Mouse (Mus musculus) megakaryocyte, adult 5-6 weeks (primary cell): ENCODE data around the gene Ccdc182. TPM values are rescaled to one million over a fixed set of nuclear protein-coding genes. Genes with fewer than 3 reads are reported as not detected.

ENCODE experiments used
- ATAC-seq: 2 replicates; pipeline ENCODE4 v1.8.0; 2016; ENCODE audit warnings: mild to moderate bottlenecking, inconsistent platforms; ENCODE audit not compliant: poor library complexity, severe bottlenecking
- total RNA-seq, 2 experiments: library from RNA; stranded (forward) in 1 of 2; stranded (reverse) in 1 of 2; fragments of 153-499, 151-499 nt in 1 of 2; fragments of 221-1000, 200-1000 nt in 1 of 2; gene quantifications; 2 replicates each; pipeline versions ENCODE4 v1.2.3 to v1.2.4; 2015 to 2017

Ccdc182 gene
- not detected in 2 replicates for total RNA-seq (2015)
- total RNA-seq (2017) = not detected in 2 replicates

DNA sequence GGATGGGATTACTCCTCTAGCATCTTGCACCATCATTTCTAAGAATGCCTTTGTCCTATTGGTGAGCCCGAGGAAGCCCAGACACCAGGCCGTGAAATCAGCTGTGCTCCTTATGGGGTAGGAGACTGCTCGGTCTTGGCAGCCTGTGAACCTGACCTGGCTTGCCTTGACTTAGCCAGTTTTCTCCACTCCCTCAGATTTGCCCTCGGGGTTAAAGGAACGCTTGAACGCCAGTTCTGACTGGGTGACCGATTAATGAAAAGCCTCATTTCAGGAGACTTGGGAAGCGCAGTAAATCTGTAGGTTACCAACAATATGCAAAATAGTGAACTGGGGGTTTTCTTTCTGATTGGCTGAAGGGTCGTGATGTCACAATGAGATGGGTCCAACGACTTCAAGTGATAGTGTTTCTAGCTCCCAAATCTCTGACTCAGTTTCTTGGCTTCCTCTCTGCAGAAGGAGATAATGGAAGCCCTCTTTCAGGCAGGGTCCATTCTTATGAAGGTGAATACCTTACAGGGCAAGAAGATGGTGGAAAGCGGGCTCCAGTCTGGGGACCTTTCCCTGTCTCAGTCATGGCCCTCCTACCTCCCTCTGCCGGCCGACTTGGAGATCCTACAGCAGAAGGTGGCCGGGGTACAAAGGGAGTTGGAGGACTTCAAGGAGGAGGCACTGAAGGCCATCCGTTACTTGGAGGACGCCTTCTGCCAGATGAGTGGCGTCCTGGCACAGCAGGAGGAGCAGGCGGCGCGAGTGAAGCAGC is at the start of gene Ccdc182:
Gene Ccdc182, plus strand, starts transcription at position 428 of the 763 bp plus-strand sequence.
- ATAC-seq = no peak

DNA sequence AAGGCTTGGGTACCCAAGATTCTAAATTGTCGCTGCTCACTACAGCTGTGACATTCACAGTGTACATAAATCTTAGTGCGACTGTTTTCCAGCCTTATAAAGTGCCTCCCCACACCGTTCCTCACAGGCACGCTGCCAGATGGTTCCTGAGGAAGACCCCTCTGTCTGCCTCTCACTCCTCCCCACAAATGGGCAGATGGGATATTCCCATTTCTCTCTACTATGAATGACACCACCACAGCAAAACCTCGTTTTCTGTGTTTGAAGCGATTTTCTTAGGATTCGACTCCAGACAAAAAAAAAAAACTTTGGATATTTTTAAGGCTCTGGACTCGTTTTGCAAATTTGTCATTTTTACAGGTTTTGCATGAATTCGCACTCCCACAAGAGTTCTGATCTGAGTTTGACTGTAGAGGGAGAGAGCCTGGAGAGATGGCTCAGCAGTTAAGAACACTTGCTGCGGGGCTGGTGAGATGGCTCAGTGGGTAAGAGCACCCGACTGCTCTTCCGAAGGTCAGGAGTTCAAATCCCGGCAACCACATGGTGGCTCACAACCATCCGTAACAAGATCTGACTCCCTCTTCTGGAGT is 48.2 kb upstream of the Ccdc182 start:
- ATAC-seq = no peak

DNA sequence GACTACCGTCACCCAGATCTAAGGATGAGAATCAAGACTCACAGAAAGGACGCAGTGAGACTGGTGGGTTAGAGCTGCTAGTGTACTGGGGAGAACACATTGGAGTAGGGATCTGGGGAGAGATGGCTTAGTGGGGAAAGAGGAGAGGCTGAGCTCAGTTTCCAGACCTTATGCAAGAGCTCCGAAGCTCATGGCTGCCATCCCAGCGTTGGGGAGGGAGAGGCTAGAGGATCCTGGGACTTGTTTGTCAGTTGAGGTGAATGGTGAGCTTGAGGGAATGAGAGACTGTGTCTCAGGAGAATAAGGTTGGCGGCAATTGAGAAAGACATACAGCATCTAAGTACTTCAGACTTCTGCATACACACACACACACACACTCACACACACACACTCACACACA is 45.2 kb upstream of the Ccdc182 start:
- ATAC-seq = no peak

DNA sequence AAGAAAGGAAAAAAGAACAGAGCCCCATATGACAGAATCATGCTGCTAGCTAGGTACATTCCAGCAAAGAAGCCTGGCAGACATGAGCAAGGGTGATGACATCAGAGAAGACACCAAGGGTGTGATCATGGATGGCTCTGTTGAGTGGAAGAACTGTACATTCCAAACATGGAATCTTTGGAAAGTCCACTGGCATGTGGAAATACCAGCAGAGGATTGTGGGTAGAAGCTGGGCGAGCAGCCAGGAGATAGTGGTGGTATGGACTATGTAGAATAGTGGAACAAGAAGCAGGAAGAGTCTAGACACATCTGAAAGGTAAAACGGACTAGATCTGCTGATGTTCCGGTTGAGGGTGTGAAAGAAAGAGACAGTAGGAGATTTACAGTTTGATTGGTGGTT is 43.3 kb upstream of the Ccdc182 start:
- no peak for ATAC-seq

DNA sequence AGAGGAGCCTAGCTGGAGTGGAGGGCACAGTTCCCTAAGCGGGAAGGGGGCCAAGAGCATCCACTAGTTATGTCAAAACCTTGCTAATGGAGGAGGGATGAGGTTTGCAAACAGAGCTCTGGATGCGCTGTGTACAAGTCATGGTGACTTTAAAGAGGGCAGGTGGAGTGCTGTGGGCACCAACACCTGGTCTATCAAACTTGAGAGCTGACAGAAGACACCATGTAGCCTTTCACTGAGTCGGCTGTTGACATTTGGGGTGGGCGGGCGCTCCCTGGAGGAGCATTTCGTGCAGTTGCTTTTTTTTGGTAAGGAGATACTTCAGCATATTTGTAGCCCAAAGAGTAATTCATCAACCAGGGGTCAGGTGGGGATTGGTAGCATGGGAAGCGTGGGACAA is 42.6 kb upstream of the Ccdc182 start:
- no peak for ATAC-seq

DNA sequence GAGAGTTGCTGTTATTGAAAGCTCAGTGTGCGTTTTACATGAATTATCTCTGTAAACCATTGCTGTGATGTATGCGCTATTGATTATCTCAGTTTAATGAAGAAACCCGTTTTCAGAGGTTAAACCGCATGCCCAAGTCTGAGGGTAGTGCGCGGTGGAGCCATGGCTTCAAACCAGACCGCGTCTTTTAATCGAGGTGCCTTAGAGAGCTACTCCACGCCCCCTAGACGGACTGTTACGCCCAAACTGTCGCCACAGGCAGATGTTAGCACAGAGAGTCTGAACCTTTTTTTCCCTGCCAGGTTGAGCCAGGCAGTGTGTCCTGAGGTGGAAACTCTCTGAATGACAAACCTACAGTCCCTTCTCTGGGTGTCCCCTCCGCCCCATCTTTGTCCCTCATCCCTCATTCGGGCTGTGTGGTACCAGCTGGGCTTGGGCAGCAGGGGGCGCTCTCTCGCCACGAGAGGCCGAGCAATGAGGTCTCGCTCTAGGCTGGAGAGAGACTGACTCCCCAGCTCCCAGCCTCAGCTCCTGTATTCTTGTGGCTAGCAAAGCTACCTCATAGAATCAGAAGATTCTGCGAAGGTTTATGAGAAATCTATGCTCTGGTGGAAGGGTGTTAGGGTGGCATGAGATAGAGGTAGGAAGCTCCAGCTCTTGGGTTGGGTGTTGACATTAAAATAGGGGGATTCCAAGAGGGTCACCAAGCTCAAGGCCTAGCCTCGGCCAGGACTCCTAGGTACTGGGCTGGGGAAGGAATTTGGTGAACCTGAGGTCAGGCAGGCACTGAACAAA is 41.7 kb upstream of the Ccdc182 start:
- peak; percentile 75 for ATAC-seq

DNA sequence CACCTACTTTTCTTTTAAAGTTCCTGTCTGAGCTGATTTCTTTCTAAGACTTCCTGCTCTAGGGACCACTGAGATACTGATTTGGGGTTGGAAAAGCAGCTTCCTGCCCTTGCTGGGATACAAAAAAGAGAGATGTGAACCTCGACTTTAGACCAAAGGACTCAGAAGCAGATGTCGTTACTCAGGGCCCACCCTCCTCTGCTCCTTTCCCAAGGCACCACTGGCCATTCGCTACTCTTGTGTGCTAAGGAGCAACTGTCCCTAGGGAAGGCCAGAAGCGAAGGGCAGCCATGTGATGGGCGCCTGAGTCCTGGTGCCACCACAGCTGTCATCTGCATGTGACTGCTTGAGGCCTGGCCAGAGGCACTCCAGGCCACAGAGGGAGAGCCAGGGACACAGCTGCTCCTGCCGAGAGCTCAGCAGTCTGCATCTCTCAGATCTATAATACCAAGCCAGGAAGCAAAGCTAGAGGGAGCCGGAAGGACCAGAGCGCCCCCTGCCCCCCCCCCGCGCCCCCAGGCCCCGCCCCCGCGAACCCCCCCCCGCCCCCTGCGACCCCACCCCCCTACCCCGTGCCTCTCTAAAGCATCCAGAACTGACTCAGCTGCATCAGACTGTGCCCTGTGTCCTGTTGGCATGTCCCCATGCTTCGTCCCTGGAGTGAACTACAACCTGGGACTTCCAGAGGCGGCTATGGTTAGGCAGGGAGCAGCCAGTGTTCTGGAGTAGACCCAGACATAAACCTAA is 40.9 kb upstream of the Ccdc182 start:
- no peak for ATAC-seq

DNA sequence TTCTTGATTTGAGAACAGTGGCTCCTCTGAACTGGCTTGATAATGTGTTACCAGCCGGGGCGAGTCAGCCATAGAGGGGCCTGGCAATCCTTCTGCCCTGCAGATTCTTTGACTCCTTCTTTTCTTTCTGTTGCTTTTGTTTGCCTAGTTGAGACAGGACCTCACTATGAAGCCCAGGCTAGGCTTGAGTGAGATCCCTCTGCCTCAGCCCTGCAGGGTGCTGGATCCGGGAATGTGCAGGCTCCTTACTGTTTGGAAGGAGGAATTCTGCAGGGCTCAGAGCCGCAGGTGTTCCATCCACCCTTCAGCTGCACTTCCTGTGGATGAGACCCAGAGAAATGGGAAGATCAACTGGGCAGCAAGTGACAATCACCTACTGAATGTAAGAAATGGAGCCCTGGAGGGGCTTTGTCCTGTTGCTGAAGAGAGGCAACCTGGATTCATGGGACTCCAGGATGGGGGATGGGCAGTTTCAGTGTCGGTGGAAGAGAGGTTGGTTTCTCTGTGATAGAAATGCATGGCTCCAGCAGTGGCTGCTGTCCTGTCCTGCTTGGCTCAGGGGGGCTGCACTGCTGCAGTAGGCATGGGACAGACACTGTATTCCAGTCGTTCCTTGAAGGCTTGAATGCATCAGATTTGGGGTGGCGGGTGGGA is 40.2 kb upstream of the Ccdc182 start:
- no peak for ATAC-seq

DNA sequence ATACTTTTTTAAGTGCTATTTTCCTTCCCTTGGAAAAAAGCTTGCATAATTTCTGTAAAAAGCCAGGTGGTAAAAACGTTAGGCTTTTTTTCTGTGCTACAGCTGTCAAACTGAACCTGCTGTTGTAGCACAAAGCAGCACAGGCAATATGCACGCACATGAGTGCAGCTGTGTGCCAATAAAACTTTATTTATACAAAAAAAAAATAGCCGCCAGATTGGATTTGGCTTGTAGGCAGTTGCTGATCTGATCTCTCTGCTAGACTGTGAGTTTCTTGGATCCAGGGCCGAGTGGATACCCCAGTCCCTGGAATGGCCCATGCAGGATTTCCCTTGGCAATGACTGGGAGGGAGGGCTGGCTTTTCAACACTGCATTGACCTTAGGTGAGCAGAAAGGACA is 36.2 kb upstream of the Ccdc182 start:
- no peak for ATAC-seq

DNA sequence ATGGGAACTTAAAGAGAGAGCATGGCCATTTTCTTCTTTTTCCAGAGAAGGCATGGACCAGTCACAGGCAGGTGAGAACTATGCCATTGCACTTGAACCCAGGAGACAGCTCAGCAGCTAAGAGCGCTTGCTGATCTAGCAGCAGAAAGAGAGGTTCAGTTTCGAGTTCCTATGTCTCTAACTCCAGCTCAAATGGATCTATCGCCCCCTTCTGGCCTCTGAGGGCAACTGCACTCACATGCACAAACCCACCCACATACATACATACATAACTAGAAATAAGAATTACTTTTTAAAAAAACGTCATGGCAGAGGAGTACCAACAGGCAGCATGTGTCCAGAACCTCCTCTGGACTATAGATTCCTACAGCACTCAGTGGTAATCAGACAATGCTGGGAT is 35.6 kb upstream of the Ccdc182 start:
- no peak for ATAC-seq

DNA sequence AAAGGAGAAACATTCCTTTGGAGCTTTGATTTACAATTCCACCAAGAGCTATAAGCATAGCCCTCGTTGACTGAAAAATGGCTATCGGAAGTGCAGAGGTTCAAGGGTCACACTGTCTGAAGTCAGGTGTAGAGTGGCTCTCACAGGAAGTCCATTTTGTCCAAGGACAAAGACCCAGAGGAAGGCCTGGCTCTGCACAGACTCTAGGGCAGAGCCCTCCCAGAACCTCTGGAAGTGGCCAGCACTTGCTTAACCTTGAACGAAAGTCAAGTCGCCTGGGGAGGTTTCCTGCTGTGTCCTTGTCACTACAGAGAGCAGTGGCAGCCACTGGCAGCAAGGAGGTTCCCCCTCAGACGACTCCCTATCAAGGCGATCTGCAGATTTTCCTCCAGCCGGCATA is 33.4 kb upstream of the Ccdc182 start:
- ATAC-seq = no peak

DNA sequence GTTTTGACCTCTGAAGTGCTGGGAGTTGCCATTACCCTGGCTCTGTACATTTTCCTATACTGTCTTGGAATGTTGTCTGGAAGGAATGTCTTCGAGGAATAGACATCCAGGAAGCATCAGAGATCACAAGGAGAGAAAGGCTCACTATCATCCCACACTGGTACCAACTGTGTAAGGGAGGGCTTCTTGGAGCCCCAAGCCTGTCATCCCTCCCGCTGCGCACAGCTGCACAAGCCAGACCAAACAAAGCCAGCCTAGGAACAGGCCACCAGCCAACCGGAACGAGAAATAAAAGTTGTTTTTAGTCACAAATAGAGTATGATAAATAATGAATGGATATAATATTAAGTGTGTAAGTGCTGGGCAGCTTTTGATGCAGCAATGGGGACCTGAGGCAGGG is 29.0 kb upstream of the Ccdc182 start:
- no peak for ATAC-seq

DNA sequence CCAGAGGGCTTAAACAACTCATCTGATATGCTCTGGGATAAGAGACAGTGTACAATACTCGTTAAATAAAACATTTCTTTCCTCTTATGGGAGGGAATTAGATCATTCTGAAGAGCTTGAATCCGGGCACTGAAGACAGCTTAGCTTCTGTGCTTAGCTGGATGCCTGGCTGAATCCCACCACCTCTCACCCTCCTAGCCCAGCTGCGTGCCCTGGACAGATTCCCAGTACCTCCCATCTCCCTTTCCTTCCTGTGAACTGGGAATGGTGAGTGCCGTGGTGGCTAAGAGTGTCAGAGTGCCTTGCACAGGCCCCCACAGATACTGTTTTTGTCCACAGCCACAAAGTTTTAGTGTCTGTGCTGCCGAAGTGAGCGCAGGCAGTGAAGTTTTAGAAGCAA is 27.5 kb upstream of the Ccdc182 start:
- no peak for ATAC-seq

DNA sequence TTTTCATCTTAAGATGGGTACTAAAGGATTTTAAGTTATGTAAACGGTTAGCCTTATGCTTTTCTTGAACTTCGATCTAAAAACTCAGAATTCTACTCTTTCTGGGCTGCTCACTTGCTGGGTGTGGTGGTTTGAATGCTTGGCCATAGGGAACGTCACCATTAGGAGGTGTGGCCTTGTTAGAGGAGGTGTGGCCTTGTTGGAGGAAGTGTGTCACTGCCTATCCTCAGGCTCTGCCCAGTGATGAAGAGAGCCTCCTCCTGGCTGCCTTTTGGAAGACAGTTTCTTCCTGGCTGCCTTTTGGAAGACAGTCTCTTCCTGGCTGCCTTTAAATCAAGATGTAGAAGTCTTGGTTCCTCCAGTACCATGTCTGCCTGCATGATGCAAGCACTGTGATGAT is 22.0 kb upstream of the Ccdc182 start:
- ATAC-seq = peak; percentile 51

DNA sequence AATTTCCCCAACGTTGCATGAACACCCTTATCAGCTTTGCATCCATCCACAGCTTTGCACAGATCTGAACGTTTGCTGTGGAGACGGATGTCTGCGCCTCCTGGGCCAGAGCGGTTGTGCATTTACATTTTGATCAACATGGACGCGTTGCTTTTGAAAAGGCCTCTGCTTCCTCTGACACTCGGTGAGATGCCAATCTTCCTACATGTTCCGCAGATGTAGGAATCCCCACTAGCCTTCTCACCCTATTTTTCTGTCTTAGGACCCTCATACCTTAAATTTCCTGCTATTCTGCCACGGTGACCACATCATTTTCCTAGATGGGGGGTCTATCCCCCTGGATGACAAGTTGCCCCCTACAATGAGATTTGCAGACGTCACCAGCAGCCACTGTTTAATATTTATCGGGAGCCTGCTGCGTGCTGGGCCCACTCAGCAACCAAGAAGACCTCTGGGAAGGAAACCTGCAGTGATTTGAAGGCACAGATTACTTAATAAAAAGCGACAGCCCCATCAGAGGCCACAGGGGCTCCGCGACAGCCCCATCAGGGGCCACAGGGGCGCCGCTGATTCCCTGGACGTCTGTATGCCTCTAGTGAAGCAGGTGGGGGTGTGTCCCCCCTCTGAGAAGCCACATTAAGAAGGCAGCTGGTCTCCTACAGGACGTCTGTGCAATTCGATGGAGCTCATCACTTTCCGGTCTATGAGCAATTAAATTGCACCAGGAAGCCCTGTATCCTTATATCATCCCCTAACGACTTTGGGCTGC is 19.6 kb upstream of the Ccdc182 start:
- no peak for ATAC-seq

DNA sequence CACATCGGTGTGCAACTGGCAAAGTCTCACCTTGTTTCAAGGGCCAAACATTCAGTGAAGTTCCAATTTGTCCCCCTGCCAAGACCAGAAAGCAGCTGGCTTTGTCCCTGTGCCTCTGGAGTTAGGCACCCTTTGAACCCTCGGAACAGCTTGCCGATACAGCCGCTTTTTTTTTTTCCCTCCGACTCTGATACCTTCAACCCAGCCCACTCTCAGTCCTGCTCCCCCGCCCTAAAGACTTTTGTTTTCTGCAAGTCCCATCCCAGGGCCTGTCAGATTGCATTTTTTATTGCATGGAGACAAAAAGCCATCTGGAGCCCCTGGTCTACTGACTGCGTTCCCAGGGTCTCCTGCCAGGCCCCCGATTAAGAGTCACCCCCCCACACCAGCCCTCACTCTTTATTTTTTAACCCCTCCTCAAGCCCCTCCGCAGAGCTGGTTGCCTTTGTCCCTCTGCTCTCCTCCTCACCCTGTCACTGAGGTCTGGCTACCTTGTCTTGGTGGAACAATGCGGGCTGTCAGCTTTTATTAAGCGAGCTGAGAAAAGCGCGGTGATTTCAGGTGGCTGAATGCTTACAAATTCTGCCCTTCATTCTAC is 18.9 kb upstream of the Ccdc182 start:
- ATAC-seq = no peak

DNA sequence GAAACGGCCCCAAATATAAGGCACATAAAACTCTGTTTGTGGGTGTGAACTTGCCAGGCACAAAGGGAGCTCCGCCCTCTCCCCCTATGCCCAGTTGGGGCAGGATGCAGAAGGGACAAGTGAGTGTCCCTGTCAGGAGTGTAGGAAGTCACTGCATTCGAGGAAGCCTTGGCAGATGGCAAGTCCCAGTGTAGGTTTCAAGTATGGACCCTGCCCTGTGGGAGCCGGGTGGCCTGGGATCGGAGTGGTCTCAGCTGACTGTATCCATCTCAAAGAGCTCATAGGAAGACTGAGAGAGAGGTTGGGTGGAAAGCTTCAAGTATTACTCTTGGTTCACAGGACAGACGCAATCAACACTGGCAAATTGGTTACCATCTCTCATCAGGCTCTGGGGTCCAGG is 17.9 kb upstream of the Ccdc182 start:
- no peak for ATAC-seq

DNA sequence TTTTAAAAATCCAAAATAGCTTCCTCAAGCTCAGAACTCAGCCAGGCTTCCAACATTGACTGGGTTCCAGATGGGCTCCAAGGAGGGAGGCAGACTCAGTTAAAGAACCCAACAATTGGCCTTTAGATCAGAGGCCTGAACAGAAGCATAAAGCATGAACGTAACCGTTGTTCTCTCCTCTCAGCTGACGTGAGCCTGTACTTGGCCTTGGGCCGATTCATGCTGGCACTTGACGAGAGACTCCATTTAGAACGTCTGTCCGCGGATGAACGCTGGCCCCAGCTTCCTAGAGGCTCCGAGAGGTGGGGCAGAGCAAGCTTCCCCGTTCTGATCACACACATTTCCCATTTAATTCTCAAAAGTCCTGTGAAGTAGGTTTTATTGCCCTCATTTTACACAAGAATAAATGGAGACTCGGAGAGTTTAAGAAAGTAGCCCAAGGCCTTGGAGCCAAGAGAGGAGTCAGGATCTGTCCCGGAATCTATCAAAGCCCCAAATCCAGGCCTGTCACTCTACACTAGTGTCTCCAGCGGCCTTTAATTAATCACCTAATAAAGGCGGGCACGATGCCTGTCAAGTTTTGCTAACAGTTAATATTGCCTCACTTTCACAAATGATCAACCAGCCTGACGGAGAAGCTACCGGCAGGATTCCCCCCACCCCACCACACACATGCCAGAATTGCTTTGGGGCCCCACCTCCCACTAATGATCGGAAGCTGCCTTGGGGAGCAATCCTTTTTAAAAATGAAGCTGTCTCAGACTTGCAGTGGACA is 17.1 kb upstream of the Ccdc182 start:
- no peak for ATAC-seq

DNA sequence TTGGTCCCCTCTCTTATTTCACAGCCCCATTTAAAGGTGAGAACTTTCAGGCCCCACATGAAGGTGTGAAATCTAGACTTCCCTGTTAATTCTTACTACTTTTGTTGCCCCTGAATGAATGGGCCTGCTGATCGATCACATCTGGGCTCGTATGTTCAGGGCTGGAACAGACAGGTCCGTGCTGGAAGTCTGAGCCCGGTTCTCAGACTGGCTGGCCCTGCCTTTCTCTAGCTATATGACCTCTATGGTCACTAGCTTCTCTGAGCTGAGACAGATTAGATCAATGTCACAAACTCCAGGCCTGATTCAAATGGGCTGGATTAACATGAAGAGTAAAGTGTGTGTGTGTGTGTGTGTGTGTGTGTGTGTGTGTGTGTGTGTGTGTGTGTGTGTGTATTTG is 14.9 kb upstream of the Ccdc182 start:
- no peak for ATAC-seq
